Mouse (Mus musculus) brain, embryonic 14.5 days (tissue): Measurements from ENCODE around the gene Pla2g2c.

Experiments used
- CTCF ChIP-seq: fragments of 200-500 bp; IDR thresholded peaks from 2 replicates; pipeline ENCODE4 v1.5.1; 2012; ENCODE audit warnings: inconsistent platforms, mild to moderate bottlenecking, moderate library complexity, borderline replicate concordance; ENCODE audit not compliant: insufficient read depth, insufficient read length; ENCODE audit errors: extremely low read depth
- POLR2A ChIP-seq: fragments of 200-500 bp; IDR thresholded peaks from 2 replicates; pipeline ENCODE4 v1.6.1; 2012; ENCODE audit warnings: mild to moderate bottlenecking, inconsistent platforms, borderline replicate concordance; ENCODE audit not compliant: poor library complexity, insufficient read depth, insufficient read length, severe bottlenecking; ENCODE audit errors: extremely low read depth

DNA sequence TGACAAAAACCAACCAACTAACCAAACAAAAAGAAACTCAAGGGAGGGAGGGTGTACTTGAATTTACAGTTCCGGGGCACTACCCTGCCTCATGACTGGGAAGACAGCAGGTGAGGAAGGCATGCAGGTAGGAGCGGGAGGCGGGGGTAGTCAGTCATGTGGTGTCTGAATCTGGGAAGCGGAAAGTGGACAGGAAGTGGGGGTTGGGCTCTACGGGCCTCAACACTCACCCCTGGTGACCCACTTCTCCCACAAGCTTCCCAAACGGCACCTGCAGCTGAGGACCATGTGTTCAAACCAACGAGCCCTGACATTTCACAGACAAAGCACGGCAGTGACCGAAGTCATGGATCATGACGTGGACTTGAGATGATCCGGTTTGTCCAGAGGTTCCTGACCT, 12.5 kb upstream of the Pla2g2c start:
- TF ChIP-seq CTCF (no peak), POLR2A (no peak)
